Mouse (Mus musculus) intestine, embryonic 15.5 days (tissue): ENCODE data around the gene Pecam1. TPM values are rescaled to one million over a fixed set of nuclear protein-coding genes. Genes with fewer than 3 reads are reported as not detected.
"Not testable (repeated sequence)": the region's sequence is repeated elsewhere in the genome, so short reads cannot be mapped to it uniquely, and the experiment has no call there.

Source experiments
- ATAC-seq: fragments of 200-750 bp; cut with Nextera tagmentation; 2 replicates; pipeline ENCODE4 v1.8.0; 2017; ENCODE audit warnings: moderate TSS enrichment, moderate library complexity
- H3K27ac ChIP-seq: fragments of 300-500 bp; sonication (generic); 2 replicates; pipeline ENCODE4 v1.5.1; 2015; ENCODE audit warnings: mild to moderate bottlenecking, inconsistent platforms
- H3K27me3 ChIP-seq: fragments of 300-500 bp; sonication (generic); replicated peaks from 2 replicates; pipeline ENCODE4 v1.6.1; 2015; ENCODE audit warnings: inconsistent platforms
- H3K36me3 ChIP-seq: fragments of 300-500 bp; sonication (generic); 2 replicates; pipeline ENCODE4 v1.6.1; 2015; ENCODE audit warnings: inconsistent platforms
- H3K4me1 ChIP-seq: fragments of 300-500 bp; sonication (generic); replicated peaks from 2 replicates; pipeline ENCODE4 v1.6.1; 2015; ENCODE audit warnings: inconsistent platforms
- H3K4me2 ChIP-seq: fragments of 300-500 bp; sonication (generic); replicated peaks from 2 replicates; pipeline ENCODE4 v1.6.1; 2015; ENCODE audit warnings: mild to moderate bottlenecking, inconsistent platforms
- H3K4me3 ChIP-seq: fragments of 300-500 bp; sonication (generic); replicated peaks from 2 replicates; pipeline ENCODE4 v1.5.1; 2015; ENCODE audit warnings: inconsistent platforms
- H3K9ac ChIP-seq: fragments of 300-500 bp; sonication (generic); 2 replicates; pipeline ENCODE4 v1.6.1; 2015; ENCODE audit warnings: inconsistent platforms
- H3K9me3 ChIP-seq: fragments of 300-500 bp; sonication (generic); 2 replicates; pipeline ENCODE4 v1.6.1; 2016; ENCODE audit warnings: inconsistent platforms
- WGBS: fragments of 180-500 bp; shearing (Covaris S2); methylation state at CpG from one replicate; pipeline ENCODE4 v1.1.7; 2015; 5-methylcytosine and 5-hydroxymethylcytosine counted together
- polyA plus RNA-seq: library from polyadenylated mRNA; unstranded; fragments of >200 nt; fragmentation: Nextera tagmentation; extraction: Ambion mirVana; gene quantifications from 2 replicates; pipeline ENCODE4 v1.2.1, GENCODE M21; 2015

The Pecam1 gene
- polyA plus RNA-seq, 1 experiment from 2014 or later, result 49.3 TPM

DNA sequence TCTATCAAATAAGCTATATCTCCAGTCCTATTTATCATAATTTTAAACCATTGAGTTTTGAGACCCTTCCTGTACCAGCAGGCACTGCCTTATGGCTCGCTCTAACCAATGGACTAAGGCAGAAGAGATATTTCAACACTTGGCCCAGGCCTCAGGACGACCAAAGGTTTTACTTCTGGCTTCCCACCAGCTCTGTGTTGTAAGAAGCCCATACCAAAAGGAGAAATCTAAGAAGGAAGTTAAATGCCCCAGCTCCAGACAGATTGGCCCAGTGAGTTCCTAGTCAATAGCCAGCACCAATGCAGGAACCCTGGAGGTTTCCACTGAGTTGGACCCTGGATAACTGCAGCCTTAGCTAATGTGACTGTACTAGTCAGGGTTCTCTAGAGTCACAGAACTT, 126.8 kb downstream of the Pecam1 start:
- no peaks in the 10 kb centered on the region for H3K36me3 ChIP-seq
- H3K27ac ChIP-seq, result no peak overlapping the region
- H3K27me3 ChIP-seq, result no peaks in the 10 kb centered on the region
- H3K4me1 ChIP-seq, result 0 out of 2 replicates have a peak, but pooled peaks cover 2% of the 10 kb centered on the region
- H3K4me2 ChIP-seq, result no peak overlapping the region
- ATAC-seq, result no peak
- no peaks in the 10 kb centered on the region for H3K9me3 ChIP-seq
- 71% methylated on average over 2 of the region's 2 CpGs for WGBS
- H3K9ac ChIP-seq, result no peak overlapping the region
- no peak overlapping the region for H3K4me3 ChIP-seq

DNA sequence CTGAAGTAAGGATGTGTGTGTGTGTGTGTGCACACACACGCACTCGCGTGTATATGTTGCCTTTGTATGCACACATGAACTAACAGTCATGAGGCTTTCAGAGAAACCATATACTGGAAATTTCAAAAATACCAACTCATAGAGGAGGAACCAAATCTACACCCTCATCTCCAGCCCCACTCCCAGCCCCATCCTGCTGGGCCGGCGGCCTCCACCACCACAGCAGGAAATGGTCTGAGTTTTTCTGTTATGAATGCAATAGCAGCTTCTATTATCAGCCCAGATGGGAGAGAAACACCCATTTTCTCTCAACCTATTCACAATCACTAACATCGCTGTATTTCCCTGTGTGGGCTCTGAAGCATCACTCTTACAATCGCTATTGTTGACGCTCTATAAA, 128.4 kb downstream of the Pecam1 start:
- Histone ChIP-seq H3K27ac (no peak overlapping the region), H3K4me2 (no peak overlapping the region), H3K27me3 (no peaks in the 10 kb centered on the region), H3K9me3 (no peaks in the 10 kb centered on the region), H3K4me1 (0 out of 2 replicates have a peak, but pooled peaks cover 2% of the 10 kb centered on the region), H3K36me3 (no peaks in the 10 kb centered on the region), H3K9ac (no peak overlapping the region), H3K4me3 (no peak overlapping the region)
- WGBS, result 87% methylated on average over 8 of the region's 8 CpGs
- ATAC-seq, result no peak

DNA sequence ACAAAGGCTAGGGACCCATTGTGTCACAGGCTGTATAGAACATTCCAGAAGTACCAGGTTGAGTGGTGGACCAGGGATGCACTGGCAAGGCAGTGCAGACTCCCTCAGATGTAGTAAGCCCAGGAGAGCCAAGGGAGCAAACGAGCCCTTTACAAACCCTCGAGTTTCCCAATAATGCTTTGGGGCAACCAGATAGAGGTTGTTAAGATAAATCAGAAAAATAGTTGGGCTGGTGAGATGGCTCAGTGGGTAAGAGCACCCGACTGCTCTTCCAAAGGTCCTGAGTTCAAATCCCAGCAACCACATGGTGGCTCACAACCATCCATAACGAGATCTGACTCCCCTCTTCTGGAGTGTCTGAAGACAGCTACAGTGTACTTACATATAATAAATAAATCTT, 131.7 kb downstream of the Pecam1 start:
- not testable (repeated sequence) for H3K4me3 ChIP-seq, H3K27ac ChIP-seq, H3K27me3 ChIP-seq, H3K4me1 ChIP-seq, H3K4me2 ChIP-seq, H3K9me3 ChIP-seq, H3K9ac ChIP-seq, ATAC-seq, H3K36me3 ChIP-seq
- 83% methylated on average over 4 of the region's 4 CpGs for WGBS

DNA sequence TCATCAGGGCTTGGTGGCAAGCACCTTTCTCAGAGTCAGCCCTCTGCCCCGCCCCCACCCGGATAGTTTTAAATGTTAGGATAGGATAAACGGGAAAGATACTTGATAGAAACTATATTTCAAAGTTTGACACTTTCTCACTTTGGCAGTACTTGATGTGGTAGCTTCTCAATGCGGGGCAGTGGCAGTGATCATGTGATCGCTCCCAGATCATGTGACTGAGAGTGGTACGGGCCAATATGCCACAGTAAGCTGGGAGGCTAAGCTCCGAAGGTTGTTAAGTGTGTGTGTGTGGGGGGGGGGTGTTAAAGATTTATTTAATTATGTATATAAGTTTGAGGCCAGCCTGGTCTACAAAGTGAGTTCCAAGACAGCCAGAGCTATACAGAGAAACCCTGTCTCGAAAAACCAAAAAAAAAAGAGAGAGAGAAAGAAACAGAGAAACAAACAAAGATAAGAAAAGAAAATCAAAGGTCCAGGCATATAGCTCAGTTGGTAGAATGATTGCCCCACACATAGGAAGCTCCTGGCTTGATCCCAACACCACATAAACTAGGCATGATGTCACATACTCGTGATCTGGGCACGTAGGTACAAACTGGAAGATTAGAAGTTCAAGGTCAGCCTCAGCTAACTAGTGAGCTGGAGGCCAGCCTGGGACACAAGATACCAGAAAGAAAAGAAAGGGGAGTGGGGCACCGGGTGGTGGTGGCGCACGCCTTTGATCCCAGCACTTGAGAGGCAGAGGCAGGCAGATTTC, 132.4 kb downstream of the Pecam1 start:
- ATAC-seq, result no peak

DNA sequence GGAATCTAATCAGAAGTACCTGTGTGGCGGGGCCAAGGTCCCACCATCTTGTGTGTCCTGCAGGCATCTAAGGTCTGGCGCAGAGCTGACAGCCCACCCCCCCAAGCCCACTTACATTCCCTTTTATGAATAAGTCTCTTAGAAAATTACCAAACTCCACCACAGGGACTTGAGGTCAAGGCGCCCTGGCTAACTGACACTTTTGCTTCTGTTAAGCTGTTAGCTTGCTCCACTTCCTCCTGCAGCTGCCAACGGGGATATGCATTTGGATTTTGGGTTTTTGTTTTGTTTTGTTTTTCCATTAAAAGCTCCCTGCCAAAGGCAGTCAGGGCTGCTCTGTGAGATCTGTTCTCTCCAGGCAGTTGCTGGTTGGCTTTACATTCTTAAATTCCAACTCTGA, 134.9 kb downstream of the Pecam1 start:
- no peak for ATAC-seq
- Histone ChIP-seq H3K4me3 (no peak overlapping the region), H3K9ac (no peak overlapping the region), H3K36me3 (no peaks in the 10 kb centered on the region), H3K9me3 (no peaks in the 10 kb centered on the region), H3K4me2 (no peak overlapping the region), H3K4me1 (peaks cover 4% of the 10 kb centered on the region; the same call in 1 of the 2 replicates), H3K27me3 (no peaks in the 10 kb centered on the region), H3K27ac (no peak overlapping the region)
- WGBS, result 74% methylated on average over 4 of the region's 4 CpGs

More for the DNA sequence above, 132.4 kb downstream of the Pecam1 start:
- Histone ChIP-seq H3K9me3 (no peaks in the 10 kb centered on the region), H3K9ac (no peak overlapping the region), H3K4me2 (no peak overlapping the region), H3K27ac (no peak overlapping the region), H3K36me3 (no peaks in the 10 kb centered on the region), H3K4me3 (no peak overlapping the region), H3K27me3 (no peaks in the 10 kb centered on the region), H3K4me1 (peaks cover 2% of the 10 kb centered on the region; the same call in 1 of the 2 replicates)
- 76% methylated on average over 13 of the region's 13 CpGs for WGBS

DNA sequence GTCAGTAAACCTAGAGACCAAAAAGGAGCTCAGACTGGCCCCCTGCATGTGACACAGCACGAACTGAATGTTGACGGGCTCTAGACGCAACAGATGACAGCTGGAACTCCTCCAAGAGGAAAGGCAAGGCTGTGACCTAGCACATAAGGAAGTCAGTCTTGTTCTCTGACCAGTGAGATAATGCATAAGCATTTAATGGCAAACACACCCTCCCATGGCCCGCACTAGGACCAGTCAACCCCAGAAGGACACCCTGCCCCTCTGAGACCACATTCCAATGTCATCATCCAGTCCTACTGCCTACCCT, 136.1 kb downstream of the Pecam1 start:
- Histone ChIP-seq H3K9me3 (no peaks in the 10 kb centered on the region), H3K4me3 (no peak overlapping the region), H3K4me1 (peaks cover 8% of the 10 kb centered on the region), H3K27ac (no peak overlapping the region), H3K27me3 (no peaks in the 10 kb centered on the region), H3K4me2 (no peak overlapping the region), H3K36me3 (no peaks in the 10 kb centered on the region), H3K9ac (no peak overlapping the region)
- 51% methylated on average over 4 of the region's 4 CpGs for WGBS
- no peak for ATAC-seq

DNA sequence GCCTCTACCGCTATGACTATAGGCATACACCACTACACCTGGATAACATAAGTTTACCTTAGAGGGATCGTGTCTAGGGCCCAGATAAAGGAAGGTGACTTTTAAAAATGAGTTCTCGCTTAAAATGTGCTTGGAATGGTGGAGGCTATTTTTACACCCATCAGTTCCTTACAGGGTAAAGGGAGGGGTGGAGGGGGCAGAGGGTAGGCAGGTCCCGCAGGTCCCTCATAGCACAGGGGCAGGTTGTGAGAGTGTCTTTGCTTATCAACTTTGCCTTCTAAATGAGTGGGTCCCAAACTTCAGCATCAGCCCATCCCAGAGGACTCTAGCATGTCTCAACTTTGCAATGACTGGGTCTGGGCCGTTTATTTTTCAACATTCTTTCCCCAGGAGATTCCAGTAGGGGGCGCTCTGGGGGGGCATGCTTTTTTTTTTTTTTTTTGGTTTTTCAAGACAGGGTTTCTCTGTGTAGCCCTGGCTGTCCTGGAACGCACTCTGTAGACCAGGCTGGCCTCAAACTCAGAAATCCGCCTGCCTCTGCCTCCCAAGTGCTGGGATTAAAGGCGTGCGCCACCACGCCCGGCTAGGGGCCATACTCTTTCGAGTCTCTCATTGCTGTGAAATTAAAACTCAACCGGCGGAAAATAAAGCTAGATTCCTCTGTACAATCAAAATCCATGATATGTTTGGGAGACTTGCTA, 136.6 kb downstream of the Pecam1 start:
- Histone ChIP-seq H3K4me1 (peaks cover 8% of the 10 kb centered on the region), H3K27ac (peak overlapping the region; percentile 24; the same call in 1 of the 2 replicates), H3K4me3 (peak overlapping the region; percentile 98), H3K27me3 (no peaks in the 10 kb centered on the region), H3K9me3 (no peaks in the 10 kb centered on the region), H3K36me3 (no peaks in the 10 kb centered on the region), H3K9ac (peak overlapping the region; percentile 92; the same call in 1 of the 2 replicates), H3K4me2 (peak overlapping the region; percentile 90)
- ATAC-seq, result no peak
- 59% methylated on average over 15 of the region's 15 CpGs for WGBS

DNA sequence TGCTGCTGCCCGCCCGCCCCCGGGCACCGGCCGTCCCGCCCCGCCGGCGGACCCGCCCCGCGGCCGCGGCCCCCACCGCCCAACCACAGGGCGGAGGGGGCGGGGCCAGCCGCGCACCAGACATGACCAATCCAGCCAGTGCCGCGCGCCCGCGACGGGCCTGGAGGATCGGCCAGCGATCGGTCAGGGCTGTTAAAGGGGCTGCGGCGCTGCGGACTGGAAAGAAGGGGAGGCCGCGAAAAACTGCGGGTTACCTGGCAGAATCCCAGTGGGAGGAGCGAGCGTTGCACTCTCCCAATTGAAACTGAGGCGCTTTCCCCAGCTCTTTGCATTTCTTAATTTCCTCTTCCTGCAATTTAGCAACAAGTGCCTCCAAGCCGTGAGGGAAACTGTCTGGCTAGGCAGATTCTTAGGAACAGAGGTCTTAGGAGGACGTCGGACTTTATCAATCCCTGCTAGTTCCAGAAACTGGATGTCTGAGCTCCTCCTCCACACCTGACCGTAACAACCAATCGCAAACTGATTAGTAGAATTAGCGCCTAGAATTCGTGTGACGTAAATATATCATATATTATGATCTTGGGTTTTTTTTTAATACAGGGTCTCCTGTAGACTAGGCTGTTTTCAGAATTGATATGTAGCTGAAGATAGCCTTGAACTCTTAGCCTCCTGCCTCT, 137.3 kb downstream of the Pecam1 start, which contains the start of gene Tex2:
TSS of gene Tex2 (minus strand) at position 463 of the 677 bp plus-strand sequence.
- Histone ChIP-seq H3K27me3 (no peaks in the 10 kb centered on the region), H3K9ac (peak within 1 kb of the TSS; percentile 92), H3K9me3 (no peaks in the 10 kb centered on the region), H3K4me2 (peak within 1 kb of the TSS; percentile 90), H3K27ac (peak within 1 kb of the TSS; percentile 91), H3K4me3 (peak within 1 kb of the TSS; percentile 98), H3K4me1 (peaks cover 8% of the 10 kb centered on the region), H3K36me3 (no peaks in the 10 kb centered on the region)
- peak; percentile 98 for ATAC-seq
- under 1% methylated on average over 44 of the region's 45 CpGs for WGBS

DNA sequence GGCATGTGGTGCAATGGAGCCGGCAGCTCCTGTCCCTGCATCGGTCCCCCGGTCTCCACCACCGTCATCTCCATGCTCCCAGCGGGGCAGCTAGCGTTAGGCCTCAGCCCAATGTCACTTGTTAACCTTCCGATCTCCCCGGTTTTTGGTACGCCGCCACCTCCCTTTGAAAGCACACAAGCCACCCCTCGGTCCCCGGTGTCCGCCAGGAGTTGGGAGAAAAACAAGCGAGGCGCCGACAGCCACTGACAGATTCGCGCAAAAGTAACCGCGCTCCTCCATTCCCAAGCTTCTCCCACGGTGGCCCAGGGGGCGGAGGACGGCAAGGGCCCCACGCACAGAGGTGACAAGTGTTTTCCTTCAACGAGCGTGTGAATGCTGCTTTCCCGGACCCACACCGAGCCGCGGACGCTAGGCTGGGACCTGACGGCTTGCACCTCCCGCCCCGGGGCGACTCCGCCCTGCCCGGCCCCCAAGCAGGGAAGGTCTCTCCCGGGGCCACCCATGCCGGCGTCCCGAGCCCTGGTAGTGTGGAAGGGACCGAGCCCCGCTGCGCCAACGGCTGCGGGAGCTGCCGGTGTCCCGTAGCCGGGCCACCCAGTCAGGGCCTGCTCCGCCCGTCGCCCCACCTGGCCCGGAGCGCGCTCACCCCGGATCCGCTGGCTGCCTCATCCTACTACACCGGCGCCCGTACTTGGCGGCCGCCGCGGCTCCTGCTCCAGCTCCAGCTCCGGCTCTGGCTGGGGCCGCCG, 138.0 kb downstream of the Pecam1 start:
- Histone ChIP-seq H3K4me2 (peak overlapping the region; percentile 90), H3K27me3 (no peaks in the 10 kb centered on the region), H3K9ac (peak overlapping the region; percentile 92), H3K9me3 (no peaks in the 10 kb centered on the region), H3K4me3 (peak overlapping the region; percentile 98), H3K36me3 (no peaks in the 10 kb centered on the region), H3K4me1 (peaks cover 8% of the 10 kb centered on the region), H3K27ac (peak overlapping the region; percentile 91)
- peak; percentile 83 for ATAC-seq
- WGBS, result under 1% methylated on average over 67 of the region's 67 CpGs

DNA sequence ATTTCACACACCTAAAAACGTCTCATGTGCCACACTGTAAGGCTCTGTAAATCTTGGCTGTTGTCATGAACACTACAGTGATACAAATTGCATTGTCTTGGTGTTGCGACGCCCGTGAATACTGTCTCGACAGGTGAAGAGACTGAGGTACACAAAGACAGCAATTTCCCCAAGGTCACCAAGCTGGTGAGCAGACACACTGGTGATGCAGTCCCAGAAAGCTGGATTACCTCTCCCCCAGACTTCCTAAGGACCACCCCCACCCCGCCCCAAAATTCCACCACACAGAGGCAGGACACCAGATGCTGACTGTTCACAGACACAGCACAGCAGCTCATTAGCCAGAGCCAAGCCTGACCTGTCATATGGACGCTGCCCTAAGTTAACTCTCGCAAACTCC, 140.7 kb downstream of the Pecam1 start:
- no peaks in the 10 kb centered on the region for H3K9me3 ChIP-seq
- H3K27ac ChIP-seq, result no peak overlapping the region
- H3K9ac ChIP-seq, result no peak overlapping the region; the same call in 1 of the 2 replicates
- no peak overlapping the region for H3K4me3 ChIP-seq
- 53% methylated on average over 8 of the region's 8 CpGs for WGBS
- H3K4me2 ChIP-seq, result no peak overlapping the region
- peaks cover 8% of the 10 kb centered on the region for H3K4me1 ChIP-seq
- no peaks in the 10 kb centered on the region for H3K27me3 ChIP-seq
- no peaks in the 10 kb centered on the region for H3K36me3 ChIP-seq
- ATAC-seq, result no peak

DNA sequence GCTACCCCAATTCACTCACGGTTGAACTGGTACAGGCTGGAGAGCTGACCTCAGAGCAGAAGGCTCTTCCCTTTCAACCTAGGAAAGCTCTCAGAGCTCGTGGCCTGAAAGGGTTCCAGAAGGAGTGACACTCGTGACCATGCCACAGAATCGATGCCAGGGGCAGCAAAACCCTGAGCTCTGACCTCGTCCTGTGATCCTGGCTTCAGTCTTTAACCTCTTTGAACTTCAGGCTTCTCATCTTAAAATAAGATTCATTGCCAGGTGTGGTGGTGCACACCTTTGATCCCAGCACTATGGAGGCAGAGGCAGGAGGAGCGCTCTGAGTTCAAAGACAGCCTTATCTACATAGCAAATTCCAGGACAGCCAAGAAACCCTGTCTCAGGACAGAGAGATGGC, 143.1 kb downstream of the Pecam1 start:
- Histone ChIP-seq H3K36me3 (no peaks in the 10 kb centered on the region), H3K4me1 (peaks cover 8% of the 10 kb centered on the region), H3K9ac (no peak overlapping the region), H3K9me3 (no peaks in the 10 kb centered on the region), H3K27me3 (no peaks in the 10 kb centered on the region), H3K27ac (no peak overlapping the region), H3K4me2 (no peak overlapping the region), H3K4me3 (no peak overlapping the region)
- WGBS, result 80% methylated on average over 6 of the region's 6 CpGs
- no peak for ATAC-seq

DNA sequence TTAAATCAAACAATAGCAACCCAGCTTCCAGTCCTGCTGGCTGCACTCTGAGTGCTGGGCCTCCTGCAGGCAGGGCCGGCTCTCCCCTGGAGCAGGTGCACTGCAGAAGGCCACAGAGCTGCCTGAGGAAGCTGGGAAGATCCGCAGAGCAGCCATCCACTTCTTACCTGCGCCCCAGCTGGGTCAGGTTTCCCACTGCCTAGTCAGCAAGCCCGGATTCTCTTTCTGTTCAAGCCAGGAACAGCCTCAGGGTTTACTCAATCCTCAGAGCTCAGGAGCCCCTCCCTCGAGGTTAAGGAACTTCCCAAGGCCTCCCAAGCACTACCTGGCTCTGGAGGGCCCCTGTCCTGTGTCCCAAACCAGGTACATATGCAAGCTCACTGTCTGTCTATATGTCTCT, 144.4 kb downstream of the Pecam1 start:
- Histone ChIP-seq H3K9me3 (no peaks in the 10 kb centered on the region), H3K27me3 (no peaks in the 10 kb centered on the region), H3K4me1 (peaks cover 6% of the 10 kb centered on the region), H3K4me2 (no peak overlapping the region), H3K4me3 (no peak overlapping the region), H3K27ac (no peak overlapping the region), H3K36me3 (no peaks in the 10 kb centered on the region), H3K9ac (no peak overlapping the region)
- ATAC-seq, result no peak
- 57% methylated on average over 5 of the region's 5 CpGs for WGBS
